Mouse (Mus musculus) megakaryocyte, embryonic 14.5 days (primary cell): Measurements from ENCODE around the gene Atf6. TPM values are rescaled to one million over a fixed set of nuclear protein-coding genes. Genes with fewer than 3 reads are reported as not detected.

Source experiments
- H3K27me3 ChIP-seq: replicated peaks from 2 replicates; pipeline ENCODE3; 2012; ENCODE audit warnings: inconsistent platforms
- H3K36me3 ChIP-seq: replicated peaks from 2 replicates; pipeline ENCODE3; 2012; ENCODE audit warnings: low read length, inconsistent platforms, mixed read lengths
- H3K4me1 ChIP-seq: 2 replicates; pipeline ENCODE4 v1.6.1; 2012; ENCODE audit warnings: inconsistent platforms
- H3K4me3 ChIP-seq: replicated peaks from 2 replicates; pipeline ENCODE3; 2012; ENCODE audit warnings: moderate library complexity, mild to moderate bottlenecking, inconsistent platforms
- H3K9me3 ChIP-seq: 2 replicates; pipeline ENCODE4 v1.6.1; 2012; ENCODE audit warnings: inconsistent platforms
- FLI1 ChIP-seq: IDR thresholded peaks from 2 replicates; pipeline ENCODE4 v1.6.1; 2012; ENCODE audit warnings: low read length, inconsistent platforms, mixed read lengths
- GATA1 ChIP-seq: IDR thresholded peaks from 3 replicates; pipeline ENCODE4 v1.6.1; 2012; ENCODE audit warnings: mixed read lengths, low read length, inconsistent platforms, borderline replicate concordance
- polyA plus RNA-seq: library from polyadenylated mRNA; stranded (reverse); fragments of >175 nt; gene quantifications from 2 replicates; pipeline ENCODE4 v1.2.3, GENCODE M21; 2012; ENCODE audit warnings: low replicate concordance; ENCODE audit not compliant: insufficient read depth

Atf6 gene
- polyA plus RNA-seq, 1 experiment = 4.8 TPM

DNA sequence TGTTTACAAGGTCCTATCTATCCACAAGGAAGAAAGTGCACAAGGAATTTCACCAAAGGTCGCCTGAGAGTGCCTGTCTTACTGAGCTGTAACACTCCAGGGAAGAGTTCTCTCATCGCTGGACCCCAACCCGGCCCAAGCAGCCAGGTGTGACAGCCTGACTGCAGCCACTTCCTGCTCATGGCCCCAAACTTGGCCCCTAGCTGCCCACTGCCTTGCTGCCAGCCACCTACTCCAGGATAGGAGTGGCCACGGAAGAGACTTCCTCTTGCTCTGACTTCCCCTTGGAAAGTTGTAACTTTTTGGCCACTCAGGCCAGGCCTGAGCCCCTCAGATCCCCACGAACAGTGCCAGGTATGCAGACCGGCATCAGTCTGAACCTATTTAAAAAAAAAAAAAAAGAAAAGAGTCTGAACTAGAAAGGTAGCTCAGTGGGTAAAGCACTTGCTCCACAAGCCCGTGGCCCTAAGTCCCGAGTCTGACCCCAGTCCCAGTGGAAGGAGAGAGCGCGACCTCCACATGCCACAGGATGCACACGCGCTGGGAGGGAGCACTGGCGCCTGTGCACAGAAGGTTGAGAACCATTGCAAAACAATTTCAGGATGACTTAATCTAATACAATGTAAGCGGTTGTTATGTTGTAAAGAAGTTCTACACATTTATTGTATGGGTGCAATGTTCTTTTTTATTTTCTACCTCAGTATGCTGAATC lies 47.3 kb downstream of the Atf6 start:
- H3K36me3 ChIP-seq = peaks cover 94% of the 10 kb centered on the region
- no peak overlapping the region for H3K4me3 ChIP-seq
- peaks cover 55% of the 10 kb centered on the region for H3K4me1 ChIP-seq
- H3K27me3 ChIP-seq = no peaks in the 10 kb centered on the region
- TF ChIP-seq GATA1 (no peak), FLI1 (no peak)
- H3K9me3 ChIP-seq = no peaks in the 10 kb centered on the region

DNA sequence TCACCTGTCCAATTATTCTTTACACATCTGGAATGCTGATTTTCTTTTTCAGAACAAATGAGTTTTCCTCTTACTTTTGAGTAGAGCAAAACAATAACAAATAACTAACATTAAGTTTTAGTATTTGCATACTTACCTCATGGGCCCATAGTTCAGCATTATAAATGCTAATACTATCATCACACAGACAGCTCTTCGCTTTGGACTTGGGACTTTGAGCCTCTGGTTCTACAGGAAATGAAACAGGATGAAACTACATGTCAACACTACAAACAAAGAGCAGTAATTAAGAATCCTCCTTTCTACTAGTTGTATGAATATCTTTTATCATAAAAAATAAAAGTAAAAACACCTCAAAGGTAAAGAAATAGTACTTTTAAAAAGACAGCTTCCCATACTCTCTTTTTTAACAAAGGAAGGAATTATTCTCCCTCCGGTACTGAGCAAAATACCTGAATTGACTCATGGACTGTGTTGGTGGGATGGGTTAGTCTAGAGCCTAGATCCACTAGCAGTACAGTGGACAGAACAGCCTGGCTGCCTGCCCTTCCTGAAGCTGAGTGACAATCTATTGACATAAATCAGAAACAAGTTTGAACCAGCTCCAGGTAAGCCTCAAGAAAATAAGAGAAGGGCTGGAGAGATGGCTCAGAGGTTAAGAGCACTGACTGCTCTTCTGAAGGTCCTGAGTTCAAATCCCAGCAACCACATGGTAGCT lies 52.1 kb downstream of the Atf6 start:
- H3K4me3 ChIP-seq = no peak overlapping the region
- TF ChIP-seq GATA1 (no peak), FLI1 (no peak)
- H3K9me3 ChIP-seq = no peaks in the 10 kb centered on the region
- peaks cover 23% of the 10 kb centered on the region for H3K4me1 ChIP-seq
- H3K27me3 ChIP-seq = no peaks in the 10 kb centered on the region
- peaks cover 89% of the 10 kb centered on the region for H3K36me3 ChIP-seq

DNA sequence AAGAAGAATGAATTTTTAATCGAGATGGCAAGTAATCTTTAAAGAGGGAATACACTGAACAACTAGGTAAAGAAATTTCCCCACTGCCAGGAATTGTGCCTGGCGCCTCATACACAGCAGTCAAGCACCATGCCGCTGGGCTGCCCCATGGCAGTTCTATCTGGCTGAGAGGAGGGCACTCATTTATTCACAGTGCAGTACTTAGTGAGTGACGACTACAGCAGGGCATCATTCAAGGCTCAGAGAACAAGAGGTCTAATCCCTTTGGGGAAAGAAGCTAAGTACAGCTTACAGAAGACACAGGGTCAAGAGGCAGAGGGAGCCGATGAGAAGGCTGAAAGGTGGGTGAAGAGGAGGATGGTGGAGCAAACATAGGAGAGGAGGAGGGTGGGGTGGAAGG lies 54.7 kb downstream of the Atf6 start:
- no peak overlapping the region for H3K4me3 ChIP-seq
- H3K27me3 ChIP-seq = no peaks in the 10 kb centered on the region
- H3K9me3 ChIP-seq = no peaks in the 10 kb centered on the region
- TF ChIP-seq GATA1 = no peak
- no peak for TF ChIP-seq FLI1
- peaks cover 88% of the 10 kb centered on the region for H3K36me3 ChIP-seq
- peaks cover 12% of the 10 kb centered on the region for H3K4me1 ChIP-seq

- H3K9me3 ChIP-seq = no peaks in the 10 kb centered on the region
- no peaks in the 10 kb centered on the region for H3K27me3 ChIP-seq
- no peaks in the 10 kb centered on the region; the same call in 1 of the 2 replicates for H3K4me1 ChIP-seq
- H3K36me3 ChIP-seq = peaks cover 97% of the 10 kb centered on the region
- no peak overlapping the region for H3K4me3 ChIP-seq
- TF ChIP-seq FLI1 (no peak), GATA1 (no peak)
These were observed 59.8 kb downstream of the Atf6 start for GRCm38 (mm10) chr1:170807600-170808270.

- H3K27me3 ChIP-seq = no peaks in the 10 kb centered on the region
- peaks cover 97% of the 10 kb centered on the region for H3K36me3 ChIP-seq
- H3K4me1 ChIP-seq = peaks cover 3% of the 10 kb centered on the region
- no peak overlapping the region for H3K4me3 ChIP-seq
- TF ChIP-seq FLI1 = no peak
- TF ChIP-seq GATA1 = no peak
- H3K9me3 ChIP-seq = no peaks in the 10 kb centered on the region
These were observed 62.9 kb downstream of the Atf6 start for GRCm38 (mm10) chr1:170804721-170805120.

GRCm38 (mm10) chr1:170802669-170803068 lies 64.9 kb downstream of the Atf6 start:
- Histone ChIP-seq H3K4me3 (no peak overlapping the region), H3K36me3 (peaks cover 97% of the 10 kb centered on the region), H3K4me1 (peaks cover 5% of the 10 kb centered on the region), H3K9me3 (no peaks in the 10 kb centered on the region), H3K27me3 (no peaks in the 10 kb centered on the region)
- TF ChIP-seq FLI1 (no peak), GATA1 (no peak)

GRCm38 (mm10) chr1:170800694-170801093 lies 66.9 kb downstream of the Atf6 start:
- H3K36me3 ChIP-seq = peaks cover 95% of the 10 kb centered on the region
- TF ChIP-seq GATA1 = no peak
- TF ChIP-seq FLI1 = no peak

DNA sequence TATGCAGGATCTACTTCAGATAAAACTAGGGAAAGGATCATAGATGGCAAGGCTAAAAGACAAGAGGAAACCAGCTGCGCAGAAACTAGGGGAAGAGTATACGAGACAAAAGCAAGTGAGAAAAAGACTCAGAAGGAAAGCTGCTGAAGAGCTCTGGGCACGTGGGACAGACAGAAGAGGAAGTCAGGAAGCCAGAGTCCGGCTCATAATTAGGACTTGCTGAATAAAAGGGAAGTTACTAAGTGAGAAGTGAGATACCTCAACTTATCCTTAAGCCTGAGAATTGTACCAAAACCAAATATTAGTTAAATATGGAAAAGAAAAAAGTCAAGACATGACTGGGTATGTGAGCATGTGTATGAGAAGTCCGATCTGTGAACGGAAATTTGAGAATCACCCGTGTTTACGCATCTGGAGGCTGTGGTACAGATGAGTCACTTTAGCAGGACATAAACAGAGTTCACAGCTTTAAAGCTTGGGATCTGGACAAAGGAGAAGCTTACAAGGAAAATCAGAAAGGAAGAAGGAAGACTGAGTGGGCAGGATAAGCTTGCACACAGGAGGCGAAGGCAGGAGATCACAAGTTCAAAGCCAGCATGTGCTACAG lies 71.7 kb downstream of the Atf6 start:
- H3K4me3 ChIP-seq = peak overlapping the region; percentile 67
- no peaks in the 10 kb centered on the region for H3K27me3 ChIP-seq
- peaks cover 48% of the 10 kb centered on the region for H3K4me1 ChIP-seq
- H3K36me3 ChIP-seq = peaks cover 97% of the 10 kb centered on the region
- no peak for TF ChIP-seq GATA1
- no peak for TF ChIP-seq FLI1
- no peaks in the 10 kb centered on the region for H3K9me3 ChIP-seq

More at GRCm38 (mm10) chr1:170800694-170801093, 66.9 kb downstream of the Atf6 start:
- Histone ChIP-seq H3K9me3 (no peaks in the 10 kb centered on the region), H3K4me3 (no peak overlapping the region), H3K4me1 (peaks cover 22% of the 10 kb centered on the region), H3K27me3 (no peaks in the 10 kb centered on the region)

DNA sequence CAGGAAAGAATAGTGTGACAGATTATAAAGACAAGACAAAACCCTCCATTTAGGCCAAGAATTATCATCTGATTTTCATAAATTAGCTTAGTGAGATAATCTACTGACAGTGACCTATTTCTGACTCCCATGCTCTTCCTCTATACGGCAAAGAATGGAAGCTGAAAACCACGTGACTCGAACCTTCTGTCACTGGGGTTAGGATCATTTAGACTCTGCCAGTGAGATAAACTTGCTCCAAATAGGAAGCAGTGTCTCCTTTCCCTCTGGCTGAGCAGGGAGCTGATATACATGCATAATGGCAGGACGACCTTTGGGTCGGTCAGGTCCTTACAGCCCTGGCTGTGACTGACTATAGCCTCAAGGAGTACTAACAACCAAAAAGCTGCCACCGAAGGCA lies 76.0 kb downstream of the Atf6 start:
- Histone ChIP-seq H3K36me3 (peaks cover 95% of the 10 kb centered on the region), H3K9me3 (no peaks in the 10 kb centered on the region), H3K4me1 (peaks cover 40% of the 10 kb centered on the region), H3K4me3 (no peak overlapping the region), H3K27me3 (no peaks in the 10 kb centered on the region)
- TF ChIP-seq GATA1 (no peak), FLI1 (no peak)
